Mouse (Mus musculus) macrophage (primary cell): Measurements from ENCODE around the gene Pum1. TPM values are rescaled to one million over a fixed set of nuclear protein-coding genes. Genes with fewer than 3 reads are reported as not detected.

Source experiments
- H3K27ac ChIP-seq: fragments of 350-480 bp; formaldehyde crosslinking; 2 replicates; pipeline ENCODE4 v1.9.0; 2021
- H3K36me3 ChIP-seq: fragments of 350-480 bp; formaldehyde crosslinking; 2 replicates; pipeline ENCODE4 v1.9.0; 2021; ENCODE audit errors: inconsistent target
- H3K4me3 ChIP-seq: fragments of 350-480 bp; formaldehyde crosslinking; 2 replicates; pipeline ENCODE4 v1.9.0; 2021; ENCODE audit errors: inconsistent target
- H3K79me2 ChIP-seq: fragments of 350-480 bp; formaldehyde crosslinking; 2 replicates; pipeline ENCODE4 v1.9.0; 2021; ENCODE audit errors: inconsistent target
- WGBS: methylation state at CpG from one replicate; pipeline ENCODE4 v1.1.7; 2026; ENCODE audit warnings: inconsistent platforms; ENCODE audit not compliant: missing documents; 5-methylcytosine and 5-hydroxymethylcytosine counted together
- polyA plus RNA-seq: library from polyadenylated mRNA; stranded (reverse); fragments of 250-400 nt; gene quantifications from 3 replicates; pipeline ENCODE4 v1.2.4, GENCODE M21; 2018; ENCODE audit warnings: inconsistent platforms

Gene Pum1
- polyA plus RNA-seq, 1 experiment from 2014 or later = 22.1 TPM

- H3K79me2 ChIP-seq = peaks cover 100% of the 10 kb centered on the region
- no peaks in the 10 kb centered on the region; the same call in 1 of the 2 replicates for H3K36me3 ChIP-seq
- H3K27ac ChIP-seq = peak overlapping the region; percentile 97
- no peak overlapping the region for H3K4me3 ChIP-seq
- 59% methylated on average over 4 of the region's 4 CpGs for WGBS
Measured at GRCm38 (mm10) chr4:130799118-130799517, 136.0 kb downstream of the Pum1 start.

GRCm38 (mm10) chr4:130799582-130799981 lies 136.5 kb downstream of the Pum1 start:
- WGBS = 83% methylated on average over 5 of the region's 5 CpGs
- peak overlapping the region; percentile 97 for H3K27ac ChIP-seq
- H3K36me3 ChIP-seq = no peaks in the 10 kb centered on the region; the same call in 1 of the 2 replicates
- H3K4me3 ChIP-seq = no peak overlapping the region
- peaks cover 100% of the 10 kb centered on the region for H3K79me2 ChIP-seq

GRCm38 (mm10) chr4:130800147-130800546 lies 137.0 kb downstream of the Pum1 start:
- no peak overlapping the region for H3K4me3 ChIP-seq
- peaks cover 3% of the 10 kb centered on the region; the same call in 1 of the 2 replicates for H3K36me3 ChIP-seq
- peaks cover 100% of the 10 kb centered on the region for H3K79me2 ChIP-seq
- H3K27ac ChIP-seq = peak overlapping the region; percentile 97
- 51% methylated on average over 6 of the region's 6 CpGs for WGBS

GRCm38 (mm10) chr4:130801198-130801597 lies 138.1 kb downstream of the Pum1 start:
- 63% methylated on average over 5 of the region's 5 CpGs for WGBS
- H3K79me2 ChIP-seq = peaks cover 100% of the 10 kb centered on the region
- H3K36me3 ChIP-seq = peaks cover 13% of the 10 kb centered on the region; the same call in 1 of the 2 replicates
- peak overlapping the region; percentile 97 for H3K27ac ChIP-seq
- 0 out of 2 replicates have a peak overlapping the region, but pooled peaks have one; percentile 6 for H3K4me3 ChIP-seq

- peaks cover 100% of the 10 kb centered on the region for H3K79me2 ChIP-seq
- H3K4me3 ChIP-seq = peak overlapping the region; percentile 6; the same call in 1 of the 2 replicates
- H3K27ac ChIP-seq = peak overlapping the region; percentile 97
- 53% methylated on average over 10 of the region's 10 CpGs for WGBS
- peaks cover 16% of the 10 kb centered on the region; the same call in 1 of the 2 replicates for H3K36me3 ChIP-seq
Measured at GRCm38 (mm10) chr4:130801624-130802329, 138.7 kb downstream of the Pum1 start.

- 100% methylated on average over 2 of the region's 2 CpGs for WGBS
- H3K79me2 ChIP-seq = peaks cover 100% of the 10 kb centered on the region
- no peak overlapping the region for H3K4me3 ChIP-seq
- H3K27ac ChIP-seq = peak overlapping the region; percentile 97; the same call in 1 of the 2 replicates
- peaks cover 21% of the 10 kb centered on the region; the same call in 1 of the 2 replicates for H3K36me3 ChIP-seq
Measured at GRCm38 (mm10) chr4:130803591-130803990, 140.5 kb downstream of the Pum1 start.

GRCm38 (mm10) chr4:130804292-130804691 lies 141.2 kb downstream of the Pum1 start:
- 0 out of 2 replicates have a peak overlapping the region, but pooled peaks have one; percentile 97 for H3K27ac ChIP-seq
- WGBS = 65% methylated on average over 2 of the region's 2 CpGs
- peaks cover 100% of the 10 kb centered on the region for H3K79me2 ChIP-seq
- no peak overlapping the region for H3K4me3 ChIP-seq
- peaks cover 21% of the 10 kb centered on the region; the same call in 1 of the 2 replicates for H3K36me3 ChIP-seq

- Histone ChIP-seq H3K79me2 (peaks cover 100% of the 10 kb centered on the region), H3K4me3 (no peak overlapping the region), H3K36me3 (peaks cover 21% of the 10 kb centered on the region; the same call in 1 of the 2 replicates), H3K27ac (no peak overlapping the region)
- 93% methylated on average over 7 of the region's 7 CpGs for WGBS
Measured at GRCm38 (mm10) chr4:130804771-130805361, 141.7 kb downstream of the Pum1 start.

- Histone ChIP-seq H3K79me2 (peaks cover 100% of the 10 kb centered on the region), H3K27ac (no peak overlapping the region), H3K36me3 (peaks cover 21% of the 10 kb centered on the region; the same call in 1 of the 2 replicates), H3K4me3 (no peak overlapping the region)
- 93% methylated on average over 7 of the region's 7 CpGs for WGBS
Measured at GRCm38 (mm10) chr4:130805746-130806145, 142.6 kb downstream of the Pum1 start.

GRCm38 (mm10) chr4:130806746-130807145 lies 143.6 kb downstream of the Pum1 start:
- H3K27ac ChIP-seq = no peak overlapping the region
- H3K79me2 ChIP-seq = peaks cover 100% of the 10 kb centered on the region
- WGBS = 94% methylated on average over 8 of the region's 9 CpGs
- H3K36me3 ChIP-seq = peaks cover 30% of the 10 kb centered on the region; the same call in 1 of the 2 replicates
- H3K4me3 ChIP-seq = no peak overlapping the region

- Histone ChIP-seq H3K27ac (no peak overlapping the region), H3K36me3 (peaks cover 51% of the 10 kb centered on the region; the same call in 1 of the 2 replicates), H3K4me3 (no peak overlapping the region), H3K79me2 (peaks cover 100% of the 10 kb centered on the region)
- 100% methylated on average over 5 of the region's 5 CpGs for WGBS
Measured at GRCm38 (mm10) chr4:130809784-130810183, 146.7 kb downstream of the Pum1 start.

GRCm38 (mm10) chr4:130810845-130811244 lies 147.7 kb downstream of the Pum1 start:
- 98% methylated on average over 2 of the region's 3 CpGs for WGBS
- no peak overlapping the region for H3K4me3 ChIP-seq
- H3K27ac ChIP-seq = no peak overlapping the region
- peaks cover 100% of the 10 kb centered on the region for H3K79me2 ChIP-seq
- peaks cover 46% of the 10 kb centered on the region; the same call in 1 of the 2 replicates for H3K36me3 ChIP-seq

GRCm38 (mm10) chr4:130811385-130811784 lies 148.3 kb downstream of the Pum1 start:
- H3K4me3 ChIP-seq = no peak overlapping the region
- peaks cover 100% of the 10 kb centered on the region for H3K79me2 ChIP-seq
- 90% methylated on average over 7 of the region's 7 CpGs for WGBS
- peaks cover 47% of the 10 kb centered on the region; the same call in 1 of the 2 replicates for H3K36me3 ChIP-seq
- no peak overlapping the region for H3K27ac ChIP-seq

GRCm38 (mm10) chr4:130813958-130814357 lies 150.8 kb downstream of the Pum1 start:
- no peak overlapping the region for H3K4me3 ChIP-seq
- WGBS = 64% methylated on average over 2 of the region's 2 CpGs
- H3K79me2 ChIP-seq = peaks cover 100% of the 10 kb centered on the region
- no peak overlapping the region for H3K27ac ChIP-seq
- H3K36me3 ChIP-seq = peaks cover 61% of the 10 kb centered on the region; the same call in 1 of the 2 replicates
